In genomic region chr1:36970918-36971617, GRCm38 (mm10) we compare ENCODE assay signal across 26 mouse cellular contexts. TPM values are rescaled to one million over a fixed set of nuclear protein-coding genes. Genes with fewer than 3 reads are reported as not detected.
DNase-seq lines count a peak whose midpoint lies in the region; ATAC-seq and TF ChIP-seq lines count a peak whose summit lies in the region.
"Had no signal": no experiment of that assay in that cellular context is flagged by ENCODE, and none has a peak within 500 bp of the region (broad histone marks: within the 10 kb centered on the region; RNA-seq: fewer than 3 reads in every experiment).

No protein-coding gene starts in this region.

- TF ChIP-seq CTCF in intestine, postnatal 0 days (IDR thresholded peaks at IDR 0.05; ENCODE audit: low read depth): no peak
- no peak for TF ChIP-seq CTCF in small intestine, adult 2 months (IDR thresholded peaks at IDR 0.05; ENCODE audit: extremely low read depth, insufficient read length, insufficient replicate concordance, low read depth, low read length)
- TF ChIP-seq CTCF in stomach, postnatal 0 days (IDR thresholded peaks at IDR 0.05; ENCODE audit: low read depth): no peak

- H3K27me3 ChIP-seq in heart, embryonic 11.5 days (ENCODE audit: control insufficient read depth, insufficient read depth, low read length): no peaks in the 10 kb centered on the region
- no peaks in the 10 kb centered on the region for H3K27me3 ChIP-seq in intestine, postnatal 0 days (replicated peaks; ENCODE audit: control insufficient read depth, insufficient read depth, low read length)
- H3K27me3 ChIP-seq in small intestine, adult 2 months (ENCODE audit: control insufficient read depth, insufficient read depth, low read length): no peaks in the 10 kb centered on the region
- H3K27me3 ChIP-seq in stomach, postnatal 0 days (ENCODE audit: control insufficient read depth, insufficient read depth, low read length): no peaks in the 10 kb centered on the region
- H3K27me3 ChIP-seq: CH12.LX; embryonic facial prominence, embryonic 12.5 days; forebrain, embryonic 13.5 days; forebrain, embryonic 15.5 days had no signal

- TF ChIP-seq POLR2A in small intestine, adult 2 months (IDR thresholded peaks at IDR 0.05; ENCODE audit: low read depth, low read length): no peak

- DNase-seq in heart, adult 11 months: peak; percentile 45
- no peak for DNase-seq in stomach, postnatal 0 days (ENCODE audit: low spot score)
- no peak for DNase-seq in left cerebral cortex, adult 8-10 months (ENCODE audit: low spot score in 2 of 2)
- no peak for DNase-seq in right cerebral cortex, postnatal 4 days
- DNase-seq: adrenal gland, adult 2 months; adrenal gland, postnatal 14 days; adrenal gland, postnatal 36 days; B cell, adult 2 months; cerebellum, adult 11-12 months; cerebellum, adult 2 months; cerebellum, adult 9-10 months; cerebellum, postnatal 10 days; cerebellum, postnatal 25 days had no signal

- no peaks in the 10 kb centered on the region for H3K4me1 ChIP-seq in heart, embryonic 11.5 days (ENCODE audit: control insufficient read depth, insufficient read depth, low read length)
- no peaks in the 10 kb centered on the region for H3K4me1 ChIP-seq in intestine, postnatal 0 days (replicated peaks; ENCODE audit: control insufficient read depth, insufficient read depth, low read length)
- H3K4me1 ChIP-seq in small intestine, adult 2 months (ENCODE audit: control insufficient read depth, insufficient read depth, insufficient read length, low read length): peaks cover 8% of the 10 kb centered on the region
- H3K4me1 ChIP-seq in stomach, postnatal 0 days (replicated peaks; ENCODE audit: control insufficient read depth, insufficient read depth): no peaks in the 10 kb centered on the region
- H3K4me1 ChIP-seq: embryonic facial prominence, embryonic 10.5 days; embryonic facial prominence, embryonic 12.5 days; forebrain, embryonic 13.5 days; forebrain, embryonic 15.5 days had no signal

- no peak for ATAC-seq in heart, embryonic 11.5 days (replicated peaks; ENCODE audit: insufficient number of reproducible peaks, low FRiP score, low TSS enrichment)
- ATAC-seq in intestine, postnatal 0 days: peak; percentile 84
- ATAC-seq in stomach, postnatal 0 days (ENCODE audit: low FRiP score, low TSS enrichment): no peak
- no peak for ATAC-seq in megakaryocyte, adult 5-6 weeks (ENCODE audit: poor library complexity, severe bottlenecking)
- ATAC-seq: CD4-positive, CD25-positive, alpha-beta regulatory T cell, adult 4 months; forebrain, embryonic 13.5 days; forebrain, embryonic 15.5 days; Patski had no signal

- H3K36me3 ChIP-seq in heart, embryonic 11.5 days (ENCODE audit: control insufficient read depth, insufficient read depth, low read length): no peaks in the 10 kb centered on the region
- no peaks in the 10 kb centered on the region for H3K36me3 ChIP-seq in intestine, postnatal 0 days (ENCODE audit: control insufficient read depth, insufficient read depth)
- no peaks in the 10 kb centered on the region for H3K36me3 ChIP-seq in small intestine, adult 2 months (ENCODE audit: control insufficient read depth, insufficient read depth, low read length)
- H3K36me3 ChIP-seq in stomach, postnatal 0 days (ENCODE audit: control insufficient read depth, insufficient read depth, low read length): no peaks in the 10 kb centered on the region
- H3K36me3 ChIP-seq: embryonic facial prominence, embryonic 10.5 days; embryonic facial prominence, embryonic 12.5 days; forebrain, embryonic 15.5 days; G1E had no signal

- WGBS in heart, embryonic 11.5 days (ENCODE audit: insufficient replicate concordance): 89% methylated on average over 3 of the region's 3 CpGs
- 46% methylated on average over 3 of the region's 3 CpGs for WGBS in intestine, postnatal 0 days
- 30% methylated on average over 3 of the region's 3 CpGs for WGBS in small intestine, adult 2 months
- WGBS in stomach, postnatal 0 days: 64% methylated on average over 3 of the region's 3 CpGs

- no peak for TF ChIP-seq EP300 in stomach, postnatal 0 days (optimal IDR thresholded peaks at IDR 0.05)

- no peak overlapping the region for H3K9ac ChIP-seq in heart, embryonic 11.5 days (ENCODE audit: low read depth, low read length)
- H3K9ac ChIP-seq in intestine, postnatal 0 days (ENCODE audit: low read depth, low read length): no peak overlapping the region
- no peak overlapping the region for H3K9ac ChIP-seq in stomach, postnatal 0 days (ENCODE audit: low read length)
- H3K9ac ChIP-seq: embryonic facial prominence, embryonic 12.5 days; forebrain, embryonic 13.5 days; forebrain, embryonic 15.5 days had no signal

- H3K9me3 ChIP-seq in heart, embryonic 11.5 days (replicated peaks; ENCODE audit: control insufficient read depth, low read length): no peaks in the 10 kb centered on the region
- no peaks in the 10 kb centered on the region for H3K9me3 ChIP-seq in intestine, postnatal 0 days (ENCODE audit: control insufficient read depth)
- no peaks in the 10 kb centered on the region for H3K9me3 ChIP-seq in stomach, postnatal 0 days (ENCODE audit: control insufficient read depth, low read length)
- H3K9me3 ChIP-seq: embryonic facial prominence, embryonic 10.5 days; embryonic facial prominence, embryonic 12.5 days; forebrain, embryonic 13.5 days; forebrain, embryonic 15.5 days had no signal

- H3K4me3 ChIP-seq in heart, embryonic 11.5 days (ENCODE audit: low read depth, low read length): no peak overlapping the region
- no peak overlapping the region for H3K4me3 ChIP-seq in intestine, postnatal 0 days (ENCODE audit: low read depth, low read length)
- H3K4me3 ChIP-seq in small intestine, adult 2 months (ENCODE audit: low read depth, low read length): no peak overlapping the region
- no peak overlapping the region for H3K4me3 ChIP-seq in stomach, postnatal 0 days (ENCODE audit: low read depth, low read length)
- H3K4me3 ChIP-seq: embryonic facial prominence, embryonic 10.5 days; embryonic facial prominence, embryonic 12.5 days; forebrain, embryonic 13.5 days; forebrain, embryonic 15.5 days had no signal

- H3K27ac ChIP-seq in heart, embryonic 11.5 days (ENCODE audit: low read depth, low read length): no peak overlapping the region
- H3K27ac ChIP-seq in intestine, postnatal 0 days (ENCODE audit: low read depth, low read length): no peak overlapping the region
- peak overlapping the region; percentile 85 for H3K27ac ChIP-seq in small intestine, adult 2 months (ENCODE audit: insufficient read depth, low read depth, low read length)
- 0 out of 2 replicates have a peak overlapping the region, but pooled peaks have one; percentile 8 for H3K27ac ChIP-seq in stomach, postnatal 0 days (replicated peaks)
- H3K27ac ChIP-seq: embryonic facial prominence, embryonic 10.5 days; embryonic facial prominence, embryonic 12.5 days; forebrain, embryonic 13.5 days; forebrain, embryonic 15.5 days had no signal

- no peak overlapping the region for H3K4me2 ChIP-seq in heart, embryonic 11.5 days
- H3K4me2 ChIP-seq in intestine, postnatal 0 days (replicated peaks; ENCODE audit: low read depth): no peak overlapping the region
- H3K4me2 ChIP-seq in stomach, postnatal 0 days (replicated peaks; ENCODE audit: low read depth): no peak overlapping the region
- H3K4me2 ChIP-seq: embryonic facial prominence, embryonic 12.5 days; forebrain, embryonic 13.5 days; forebrain, embryonic 15.5 days had no signal

RNA-seq across cellular contexts. Expression of gene Tmem131, which starts 27.6 kb away (rescaled TPM):
- 10.6 and 11.4 TPM in 2 replicates for polyA plus RNA-seq in heart, embryonic 11.5 days (2014; fragmentation: Nextera tagmentation; extraction: Ambion mirVana)
- polyA plus RNA-seq in intestine, postnatal 0 days (2015; fragmentation: Nextera tagmentation; extraction: Ambion mirVana): 10.6 TPM in 2 replicates
- polyA plus RNA-seq in small intestine, adult 2 months (2012; rRNA removed): 12.8 and 39.6 TPM in 2 replicates
- polyA plus RNA-seq in stomach, postnatal 0 days (2015; fragmentation: Nextera tagmentation; extraction: Ambion mirVana): 6.1 and 6.8 TPM in 2 replicates
- total RNA-seq in left cerebral cortex, adult 8-10 months (2022): 10 to 100 TPM; 45.8 to 54.3 (median 53.0) TPM
- 65.6 and 68.7 TPM in 2 replicates for total RNA-seq in megakaryocyte, adult 5-6 weeks (2015)
- total RNA-seq in megakaryocyte, adult 5-6 weeks (2017): 20.3 and 32.8 TPM in 2 replicates

RNA-seq across cellular contexts. Expression of gene Vwa3b, which starts 55.3 kb away (rescaled TPM):
- polyA plus RNA-seq in heart, embryonic 11.5 days (2014; fragmentation: Nextera tagmentation; extraction: Ambion mirVana): 0.25 TPM in 1 of 2 replicates, not detected in the other
- polyA plus RNA-seq in intestine, postnatal 0 days (2015; fragmentation: Nextera tagmentation; extraction: Ambion mirVana): 1.1 and 1.2 TPM in 2 replicates
- 0.04 and 0.06 TPM in 2 replicates for polyA plus RNA-seq in small intestine, adult 2 months (2012; rRNA removed)
- polyA plus RNA-seq in stomach, postnatal 0 days (2015; fragmentation: Nextera tagmentation; extraction: Ambion mirVana): 1.1 and 1.7 TPM in 2 replicates
- 1 to 10 TPM in 3 of 4 experiments, under 1 TPM in 1; 0.67 to 1.8 (median 1.5) TPM for total RNA-seq in left cerebral cortex, adult 8-10 months (2022)
- 0.11 TPM in 1 of 2 replicates, not detected in the other for total RNA-seq in megakaryocyte, adult 5-6 weeks (2015)
- 0.15 TPM in 1 of 2 replicates, not detected in the other for total RNA-seq in megakaryocyte, adult 5-6 weeks (2017)
- total RNA-seq: CH12.LX had no signal
- polyA plus RNA-seq: adrenal gland, adult 2 months; forebrain, embryonic 11.5 days; G1E; Patski had no signal

Comparison
In these comparisons a context has a peak if more than half of its experiments do, and no peak if none do; other contexts are left out.
1. H3K27ac ChIP-seq: peak in small intestine, adult 2 months (single experiment) and stomach, postnatal 0 days (single experiment); none in heart, embryonic 11.5 days (single experiment) and intestine, postnatal 0 days (single experiment).